Mouse (Mus musculus): ENCODE results near the gene St6galnac6. TPM values are rescaled to one million over a fixed set of nuclear protein-coding genes. Genes with fewer than 3 reads are reported as not detected.
A peak's percentile ranks its signal among the peaks of the same experiment; 100 is the strongest.

St6galnac6 gene
- total and polyA plus RNA-seq, 3 experiments: 12.5 to 26.5 TPM; not detected in 1

GRCm38 (mm10) chr2:32601417-32602065 lies 2.0 kb downstream of the St6galnac6 start:
- no peaks in the 10 kb centered on the region for H3K27me3 ChIP-seq (ENCODE audit: control insufficient read depth in 1 of 2, insufficient read depth in 2 of 2, low read length in 2 of 2)
- no peak overlapping the region for H3K9ac ChIP-seq (ENCODE audit: control insufficient read depth, low read depth, low read length, poor library complexity, severe bottlenecking)
- H3K9me3 ChIP-seq (replicated peaks; ENCODE audit: insufficient read depth, low read length): no peaks in the 10 kb centered on the region
- no peak overlapping the region for H3K4me3 ChIP-seq (ENCODE audit: control insufficient read depth in 1 of 2, insufficient read depth in 1 of 2, low read depth in 2 of 2, low read length in 2 of 2)
- peaks cover 0 to 2% of the 10 kb centered on the region in 2 experiments; a peak in 1 of 4 replicates for H3K36me3 ChIP-seq (ENCODE audit: control insufficient read depth in 1 of 2, insufficient read depth in 2 of 2, low read length in 2 of 2)
- no peaks in the 10 kb centered on the region for H3K79me2 ChIP-seq (ENCODE audit: control insufficient read depth, insufficient read depth, low read length, poor library complexity)
- TF ChIP-seq KAT2A (conservative IDR thresholded peaks at IDR 0.05; ENCODE audit: low read depth, low read length) (no peak), GABPA (IDR thresholded peaks at IDR 0.05; ENCODE audit: low read depth, low read length) (no peak), POLR2AphosphoS5 (IDR thresholded peaks at IDR 0.05; ENCODE audit: borderline replicate concordance, low read depth, low read length) (no peak), CHD2 (IDR thresholded peaks at IDR 0.05; ENCODE audit: low read length) (no peak), JUND (IDR thresholded peaks at IDR 0.05; ENCODE audit: low read depth, low read length) (no peak), ZNF384 (IDR thresholded peaks at IDR 0.05; ENCODE audit: low read depth, low read length) (no peak), ZC3H11A (IDR thresholded peaks at IDR 0.05; ENCODE audit: low read depth, low read length) (no peak), RAD21 (IDR thresholded peaks at IDR 0.05; ENCODE audit: low read depth, low read length) (no peak), HCFC1 (IDR thresholded peaks at IDR 0.05; ENCODE audit: low read depth, low read length) (no peak), ZKSCAN1 (IDR thresholded peaks at IDR 0.05; ENCODE audit: low read depth, low read length) (no peak), MXI1 (IDR thresholded peaks at IDR 0.05; ENCODE audit: low read depth, low read length) (no peak), ELF1 (IDR thresholded peaks at IDR 0.05; ENCODE audit: low read depth, low read length) (no peak), MAX (IDR thresholded peaks at IDR 0.05; ENCODE audit: low read length) (no peak), NRF1 (IDR thresholded peaks at IDR 0.05; ENCODE audit: insufficient read depth, low read depth, low read length, poor library complexity, severe bottlenecking) (no peak), USF2 (IDR thresholded peaks at IDR 0.05; ENCODE audit: borderline replicate concordance in 1 of 2, insufficient read depth in 1 of 2, low read depth in 1 of 2, low read length in 2 of 2) (no peak), TBP (IDR thresholded peaks at IDR 0.05; ENCODE audit: low read depth, low read length) (no peak), POLR2A (IDR thresholded peaks at IDR 0.05; ENCODE audit: control insufficient read depth in 1 of 2, insufficient read depth in 1 of 2, low read depth in 1 of 2, low read length in 2 of 2, poor library complexity in 1 of 2) (no peak)
- peaks cover 0 to 6% of the 10 kb centered on the region in 2 experiments for H3K4me1 ChIP-seq (ENCODE audit: control insufficient read depth in 1 of 2, insufficient read depth in 2 of 2, low read length in 2 of 2)
- DNase-seq (ENCODE audit: low read depth, low spot score): no peak
- H3K27ac ChIP-seq (ENCODE audit: control insufficient read depth, low read depth, low read length): no peak overlapping the region

GRCm38 (mm10) chr2:32602600-32603054 lies 3.1 kb downstream of the St6galnac6 start:
- H3K4me3 ChIP-seq (ENCODE audit: control insufficient read depth in 1 of 2, insufficient read depth in 1 of 2, low read depth in 2 of 2, low read length in 2 of 2): no peak overlapping the region
- no peak for TF ChIP-seq SIN3A (IDR thresholded peaks at IDR 0.05; ENCODE audit: low read length)
- no peak for TF ChIP-seq RCOR1 (IDR thresholded peaks at IDR 0.05; ENCODE audit: low read depth, low read length)
- no peak for TF ChIP-seq EP300 (IDR thresholded peaks at IDR 0.05; ENCODE audit: low read depth in 1 of 2, low read length in 2 of 2)
- no peak for TF ChIP-seq TCF12 (IDR thresholded peaks at IDR 0.05; ENCODE audit: low read depth, low read length)
- no peak for TF ChIP-seq POLR2AphosphoS5 (IDR thresholded peaks at IDR 0.05; ENCODE audit: borderline replicate concordance, low read depth, low read length)
- TF ChIP-seq ZKSCAN1 (IDR thresholded peaks at IDR 0.05; ENCODE audit: low read depth, low read length): no peak
- peak; percentile 49 to 71 (median 51); a peak in 5 of 6 replicates for TF ChIP-seq CTCF (IDR thresholded peaks at IDR 0.05 in 2 of 3, conservative IDR thresholded peaks at IDR 0.05 in 1 of 3; ENCODE audit: control insufficient read depth in 1 of 3, insufficient read depth in 1 of 3, low read depth in 2 of 3, low read length in 3 of 3, poor library complexity in 1 of 3, severe bottlenecking in 1 of 3)
- no peak for TF ChIP-seq BHLHE40 (IDR thresholded peaks at IDR 0.05; ENCODE audit: borderline replicate concordance, low read depth, low read length)
- TF ChIP-seq CHD2 (IDR thresholded peaks at IDR 0.05; ENCODE audit: low read length): no peak
- 0 out of 2 replicates have a peak, but pooled peaks have one; percentile 8 for TF ChIP-seq NRF1 (IDR thresholded peaks at IDR 0.05; ENCODE audit: insufficient read depth, low read depth, low read length, poor library complexity, severe bottlenecking)
- TF ChIP-seq UBTF (IDR thresholded peaks at IDR 0.05; ENCODE audit: borderline replicate concordance, insufficient read depth, low read depth, low read length): no peak
- no peak for TF ChIP-seq GATA1 (IDR thresholded peaks at IDR 0.05; ENCODE audit: low read depth, low read length)
- TF ChIP-seq E2F4 (IDR thresholded peaks at IDR 0.05; ENCODE audit: borderline replicate concordance, low read depth, low read length): no peak
- TF ChIP-seq MYC (IDR thresholded peaks at IDR 0.05; ENCODE audit: low read depth, low read length): no peak
- TF ChIP-seq USF1 (IDR thresholded peaks at IDR 0.05; ENCODE audit: low read depth, low read length): no peak
- TF ChIP-seq JUND (IDR thresholded peaks at IDR 0.05; ENCODE audit: low read depth, low read length): no peak
- peak; percentile 39 for TF ChIP-seq SMC3 (IDR thresholded peaks at IDR 0.05; ENCODE audit: low read depth, low read length)
- no peak for TF ChIP-seq MXI1 (IDR thresholded peaks at IDR 0.05; ENCODE audit: low read depth, low read length)
- no peak for TF ChIP-seq USF2 (IDR thresholded peaks at IDR 0.05; ENCODE audit: borderline replicate concordance in 1 of 2, insufficient read depth in 1 of 2, low read depth in 1 of 2, low read length in 2 of 2)
- no peak for TF ChIP-seq ELF1 (IDR thresholded peaks at IDR 0.05; ENCODE audit: low read depth, low read length)

More at GRCm38 (mm10) chr2:32602600-32603054, 3.1 kb downstream of the St6galnac6 start:
- DNase-seq (ENCODE audit: low read depth, low spot score): peak; percentile 76
- Histone ChIP-seq H3K27me3 (ENCODE audit: control insufficient read depth in 1 of 2, insufficient read depth in 2 of 2, low read length in 2 of 2) (no peaks in the 10 kb centered on the region), H3K9me3 (replicated peaks; ENCODE audit: insufficient read depth, low read length) (no peaks in the 10 kb centered on the region), H3K9ac (ENCODE audit: control insufficient read depth, low read depth, low read length, poor library complexity, severe bottlenecking) (peak overlapping the region; percentile 14; the same call in 1 of the 2 replicates), H3K27ac (ENCODE audit: control insufficient read depth, low read depth, low read length) (no peak overlapping the region), H3K36me3 (ENCODE audit: control insufficient read depth in 1 of 2, insufficient read depth in 2 of 2, low read length in 2 of 2) (peaks cover 0 to 2% of the 10 kb centered on the region in 2 experiments; a peak in 2 of 4 replicates), H3K79me2 (ENCODE audit: control insufficient read depth, insufficient read depth, low read length, poor library complexity) (peaks cover 2% of the 10 kb centered on the region; the same call in 1 of the 2 replicates), H3K4me1 (ENCODE audit: control insufficient read depth in 1 of 2, insufficient read depth in 2 of 2, low read length in 2 of 2) (peaks cover 0 to 7% of the 10 kb centered on the region in 2 experiments)

All from MEL (cell line).